Mouse (Mus musculus): ENCODE measurements around the gene Xiap. TPM values are rescaled to one million over a fixed set of nuclear protein-coding genes. Genes with fewer than 3 reads are reported as not detected.

Gene Xiap
- polyA plus RNA-seq, 1 experiment from 2014 or later = 15.4 TPM

GRCm38 (mm10) chrX:42033111-42033693, 26.3 kb upstream of the Xiap start:
- no peaks in the 10 kb centered on the region for H3K9me3 ChIP-seq (ENCODE audit: low read length)
- H3K9ac ChIP-seq (replicated peaks; ENCODE audit: low read depth) = no peak overlapping the region
- H3K4me1 ChIP-seq (ENCODE audit: insufficient read depth, low read depth, low read length) = no peaks in the 10 kb centered on the region
- ATAC-seq (peak; percentile 68), DNase-seq (ENCODE audit: low spot score) (peak; percentile 68)
- H3K4me2 ChIP-seq (replicated peaks; ENCODE audit: low read depth, low read length) = no peak overlapping the region
- 33% methylated on average over 8 of the region's 8 CpGs for WGBS
- H3K27me3 ChIP-seq (replicated peaks; ENCODE audit: insufficient read depth, low read length) = no peaks in the 10 kb centered on the region
- no peak overlapping the region for H3K27ac ChIP-seq (ENCODE audit: low read length)
- TF ChIP-seq EP300 (IDR thresholded peaks at IDR 0.05) (0 out of 2 replicates have a peak, but pooled peaks have one; percentile 27), CTCF (IDR thresholded peaks at IDR 0.05) (peak; percentile 84)
- no peaks in the 10 kb centered on the region for H3K36me3 ChIP-seq (ENCODE audit: insufficient read depth, low read length)
- no peak overlapping the region for H3K4me3 ChIP-seq (ENCODE audit: low read depth, low read length)

GRCm38 (mm10) chrX:42033911-42034310, 25.6 kb upstream of the Xiap start:
- 49% methylated on average over 7 of the region's 7 CpGs for WGBS
- H3K9ac ChIP-seq (replicated peaks; ENCODE audit: low read depth) = no peak overlapping the region
- H3K36me3 ChIP-seq (ENCODE audit: insufficient read depth, low read length) = no peaks in the 10 kb centered on the region
- no peaks in the 10 kb centered on the region for H3K27me3 ChIP-seq (replicated peaks; ENCODE audit: insufficient read depth, low read length)
- TF ChIP-seq EP300 (IDR thresholded peaks at IDR 0.05) = no peak
- no peak for TF ChIP-seq CTCF (IDR thresholded peaks at IDR 0.05)
- no peak overlapping the region for H3K4me2 ChIP-seq (replicated peaks; ENCODE audit: low read depth, low read length)
- H3K4me1 ChIP-seq (ENCODE audit: insufficient read depth, low read depth, low read length) = no peaks in the 10 kb centered on the region
- peak overlapping the region; percentile 2; the same call in 1 of the 2 replicates for H3K27ac ChIP-seq (ENCODE audit: low read length)
- no peak overlapping the region for H3K4me3 ChIP-seq (ENCODE audit: low read depth, low read length)
- DNase-seq (ENCODE audit: low spot score) = no peak
- no peaks in the 10 kb centered on the region for H3K9me3 ChIP-seq (ENCODE audit: low read length)
- no peak for ATAC-seq

GRCm38 (mm10) chrX:42039481-42039880, 20.0 kb upstream of the Xiap start:
- DNase-seq (ENCODE audit: low spot score) (no peak), ATAC-seq (no peak)
- no peak overlapping the region for H3K4me2 ChIP-seq (replicated peaks; ENCODE audit: low read depth, low read length)
- no peak for TF ChIP-seq EP300 (IDR thresholded peaks at IDR 0.05)
- no peak for TF ChIP-seq CTCF (IDR thresholded peaks at IDR 0.05)
- no peak overlapping the region for H3K9ac ChIP-seq (replicated peaks; ENCODE audit: low read depth)
- H3K9me3 ChIP-seq (ENCODE audit: low read length) = no peaks in the 10 kb centered on the region
- no peak overlapping the region for H3K27ac ChIP-seq (ENCODE audit: low read length)
- WGBS = 81% methylated on average over 5 of the region's 6 CpGs
- no peaks in the 10 kb centered on the region for H3K27me3 ChIP-seq (replicated peaks; ENCODE audit: insufficient read depth, low read length)
- H3K4me3 ChIP-seq (ENCODE audit: low read depth, low read length) = no peak overlapping the region
- H3K36me3 ChIP-seq (ENCODE audit: insufficient read depth, low read length) = no peaks in the 10 kb centered on the region
- no peaks in the 10 kb centered on the region for H3K4me1 ChIP-seq (ENCODE audit: insufficient read depth, low read depth, low read length)

- DNase-seq (ENCODE audit: low spot score) (no peak), ATAC-seq (no peak)
- no peak for TF ChIP-seq EP300 (IDR thresholded peaks at IDR 0.05)
- H3K9me3 ChIP-seq (ENCODE audit: low read length) = no peaks in the 10 kb centered on the region
- H3K4me2 ChIP-seq (replicated peaks; ENCODE audit: low read depth, low read length) = no peak overlapping the region
- H3K27me3 ChIP-seq (replicated peaks; ENCODE audit: insufficient read depth, low read length) = no peaks in the 10 kb centered on the region
- no peaks in the 10 kb centered on the region for H3K4me1 ChIP-seq (ENCODE audit: insufficient read depth, low read depth, low read length)
- H3K9ac ChIP-seq (replicated peaks; ENCODE audit: low read depth) = no peak overlapping the region
- no peaks in the 10 kb centered on the region for H3K36me3 ChIP-seq (ENCODE audit: insufficient read depth, low read length)
- 47% methylated on average over 7 of the region's 7 CpGs for WGBS
- H3K4me3 ChIP-seq (ENCODE audit: low read depth, low read length) = no peak overlapping the region
- H3K27ac ChIP-seq (ENCODE audit: low read length) = no peak overlapping the region
These were observed 14.5 kb upstream of the Xiap start for GRCm38 (mm10) chrX:42044935-42045334.

GRCm38 (mm10) chrX:42050652-42051643, 8.5 kb upstream of the Xiap start:
- peak overlapping the region; percentile 47 for H3K27ac ChIP-seq (ENCODE audit: low read length)
- 52% methylated on average over 5 of the region's 5 CpGs for WGBS

GRCm38 (mm10) chrX:42057012-42057411, 2.5 kb upstream of the Xiap start:
- H3K27me3 ChIP-seq (replicated peaks; ENCODE audit: insufficient read depth, low read length) = no peaks in the 10 kb centered on the region
- no peak overlapping the region for H3K4me2 ChIP-seq (replicated peaks; ENCODE audit: low read depth, low read length)
- peak; percentile 63 for DNase-seq (ENCODE audit: low spot score)
- no peak for TF ChIP-seq CTCF (IDR thresholded peaks at IDR 0.05)
- TF ChIP-seq EP300 (IDR thresholded peaks at IDR 0.05) = peak; percentile 88
- no peaks in the 10 kb centered on the region for H3K4me1 ChIP-seq (ENCODE audit: insufficient read depth, low read depth, low read length)
- 43% methylated on average over 5 of the region's 5 CpGs for WGBS
- H3K36me3 ChIP-seq (ENCODE audit: insufficient read depth, low read length) = no peaks in the 10 kb centered on the region
- H3K27ac ChIP-seq (ENCODE audit: low read length) = no peak overlapping the region
- H3K4me3 ChIP-seq (ENCODE audit: low read depth, low read length) = no peak overlapping the region
- H3K9me3 ChIP-seq (ENCODE audit: low read length) = no peaks in the 10 kb centered on the region
- ATAC-seq = peak; percentile 71
- H3K9ac ChIP-seq (replicated peaks; ENCODE audit: low read depth) = no peak overlapping the region

More at GRCm38 (mm10) chrX:42050652-42051643, 8.5 kb upstream of the Xiap start:
- TF ChIP-seq CTCF (IDR thresholded peaks at IDR 0.05) (no peak), EP300 (IDR thresholded peaks at IDR 0.05) (peak; percentile 96)
- no peak overlapping the region for H3K9ac ChIP-seq (replicated peaks; ENCODE audit: low read depth)
- DNase-seq (ENCODE audit: low spot score) = peak; percentile 86
- H3K4me1 ChIP-seq (ENCODE audit: insufficient read depth, low read depth, low read length) = no peaks in the 10 kb centered on the region
- H3K9me3 ChIP-seq (ENCODE audit: low read length) = no peaks in the 10 kb centered on the region
- no peaks in the 10 kb centered on the region for H3K27me3 ChIP-seq (replicated peaks; ENCODE audit: insufficient read depth, low read length)
- H3K4me3 ChIP-seq (ENCODE audit: low read depth, low read length) = no peak overlapping the region
- ATAC-seq = peak; percentile 85
- no peaks in the 10 kb centered on the region for H3K36me3 ChIP-seq (ENCODE audit: insufficient read depth, low read length)
- no peak overlapping the region for H3K4me2 ChIP-seq (replicated peaks; ENCODE audit: low read depth, low read length)

All from lung, postnatal 0 days (tissue).